Comparison of ENCODE assay signal across 13 mouse cellular contexts in the genomic region with DNA sequence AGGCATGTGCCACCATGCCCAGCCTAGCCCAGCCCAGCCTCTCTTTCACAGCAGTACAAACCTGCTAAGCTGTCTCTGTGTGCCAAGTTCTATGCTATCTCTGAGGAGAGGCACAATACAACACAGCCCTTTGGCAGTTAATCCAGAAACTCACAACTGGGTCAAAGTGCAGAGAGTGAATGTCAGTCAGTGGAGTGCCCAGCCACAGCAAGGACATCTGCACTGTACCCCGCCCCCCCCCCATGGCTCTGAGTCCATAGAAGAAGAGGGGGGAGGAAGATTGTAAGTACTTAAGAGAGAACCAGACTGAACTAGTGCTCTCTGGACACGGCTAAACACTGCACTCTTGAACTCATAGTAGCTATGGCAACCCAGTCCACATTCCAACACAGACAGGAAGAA. TPM values are rescaled to one million over a fixed set of nuclear protein-coding genes. Genes with fewer than 3 reads are reported as not detected.
DNase-seq lines count a peak whose midpoint lies in the region; ATAC-seq and TF ChIP-seq lines count a peak whose summit lies in the region.
"Had no signal": no experiment of that assay in that cellular context is flagged by ENCODE, and none has a peak within 500 bp of the region (broad histone marks: within the 10 kb centered on the region; RNA-seq: fewer than 3 reads in every experiment).

No protein-coding gene starts in this region.

- ATAC-seq in lung, embryonic 14.5 days (ENCODE audit: insufficient read depth): peak; percentile 88
- ATAC-seq in heart, embryonic 15.5 days (replicated peaks; ENCODE audit: insufficient number of reproducible peaks, insufficient read depth, low FRiP score, low read depth): peak; percentile 55
- peak; percentile 84 for ATAC-seq in stomach, postnatal 0 days (ENCODE audit: low FRiP score, low TSS enrichment)

- no peak for TF ChIP-seq CTCF in lung, embryonic 14.5 days (IDR thresholded peaks at IDR 0.05; ENCODE audit: low read depth)
- TF ChIP-seq CTCF in stomach, postnatal 0 days (IDR thresholded peaks at IDR 0.05; ENCODE audit: low read depth): no peak

- H3K4me2 ChIP-seq in lung, embryonic 14.5 days: no peak overlapping the region
- H3K4me2 ChIP-seq in heart, embryonic 15.5 days: no peak overlapping the region
- H3K4me2 ChIP-seq in stomach, postnatal 0 days (replicated peaks; ENCODE audit: low read depth): no peak overlapping the region
- H3K4me2 ChIP-seq: hindbrain, embryonic 13.5 days had no signal

- H3K27me3 ChIP-seq in lung, embryonic 14.5 days (ENCODE audit: insufficient read depth, low read length): no peaks in the 10 kb centered on the region
- H3K27me3 ChIP-seq in heart, embryonic 15.5 days: no peaks in the 10 kb centered on the region
- H3K27me3 ChIP-seq in stomach, postnatal 0 days (ENCODE audit: control insufficient read depth, insufficient read depth, low read length): no peaks in the 10 kb centered on the region
- H3K27me3 ChIP-seq: hindbrain, embryonic 13.5 days had no signal

- DNase-seq in lung, embryonic 14.5 days: peak; percentile 43
- DNase-seq in lung, postnatal 14 days: no peak
- peak; percentile 71 for DNase-seq in kidney, postnatal 14 days
- DNase-seq in stomach, postnatal 0 days (ENCODE audit: low spot score): peak; percentile 58
- DNase-seq in right cerebral cortex, postnatal 10 days (ENCODE audit: low spot score in 2 of 2): no peak
- DNase-seq in layer of hippocampus, adult 11-12 months (ENCODE audit: low spot score): no peak
- DNase-seq in cerebellum, adult 18-20 months: no peak
- DNase-seq: cerebellum, adult 11 months had no signal

- H3K9ac ChIP-seq in lung, embryonic 14.5 days: no peak overlapping the region
- H3K9ac ChIP-seq in heart, embryonic 15.5 days: no peak overlapping the region
- no peak overlapping the region for H3K9ac ChIP-seq in stomach, postnatal 0 days (ENCODE audit: low read length)
- H3K9ac ChIP-seq: hindbrain, embryonic 13.5 days had no signal

- H3K27ac ChIP-seq in lung, embryonic 14.5 days (ENCODE audit: low read depth): peak overlapping the region; percentile 13; the same call in 1 of the 2 replicates
- peak overlapping the region; percentile 0; the same call in 1 of the 2 replicates for H3K27ac ChIP-seq in heart, embryonic 15.5 days
- no peak overlapping the region for H3K27ac ChIP-seq in stomach, postnatal 0 days (replicated peaks)
- H3K27ac ChIP-seq: hindbrain, embryonic 13.5 days; macrophage had no signal

- H3K36me3 ChIP-seq in lung, embryonic 14.5 days (ENCODE audit: insufficient read depth): no peaks in the 10 kb centered on the region
- H3K36me3 ChIP-seq in heart, embryonic 15.5 days: no peaks in the 10 kb centered on the region
- H3K36me3 ChIP-seq in stomach, postnatal 0 days (ENCODE audit: control insufficient read depth, insufficient read depth, low read length): no peaks in the 10 kb centered on the region
- H3K36me3 ChIP-seq: hindbrain, embryonic 13.5 days had no signal

- no peak overlapping the region for H3K4me3 ChIP-seq in lung, embryonic 14.5 days (ENCODE audit: low read depth, low read length)
- H3K4me3 ChIP-seq in heart, embryonic 15.5 days: no peak overlapping the region
- H3K4me3 ChIP-seq in stomach, postnatal 0 days (ENCODE audit: low read depth, low read length): no peak overlapping the region
- H3K4me3 ChIP-seq: hindbrain, embryonic 13.5 days had no signal

- no peak for TF ChIP-seq EP300 in stomach, postnatal 0 days (optimal IDR thresholded peaks at IDR 0.05)

- no peaks in the 10 kb centered on the region for H3K9me3 ChIP-seq in lung, embryonic 14.5 days (ENCODE audit: low read depth, low read length)
- no peaks in the 10 kb centered on the region for H3K9me3 ChIP-seq in heart, embryonic 15.5 days (replicated peaks)
- no peaks in the 10 kb centered on the region for H3K9me3 ChIP-seq in stomach, postnatal 0 days (ENCODE audit: control insufficient read depth, low read length)

- 35% methylated on average over 2 of the region's 2 CpGs for WGBS in lung, embryonic 14.5 days
- WGBS in heart, embryonic 15.5 days: 32% methylated on average over 2 of the region's 2 CpGs
- 27% methylated on average over 2 of the region's 2 CpGs for WGBS in stomach, postnatal 0 days

- no peaks in the 10 kb centered on the region for H3K4me1 ChIP-seq in lung, embryonic 14.5 days (ENCODE audit: insufficient read depth)
- H3K4me1 ChIP-seq in heart, embryonic 15.5 days (replicated peaks): 0 out of 2 replicates have a peak, but pooled peaks cover 2% of the 10 kb centered on the region
- H3K4me1 ChIP-seq in stomach, postnatal 0 days (replicated peaks; ENCODE audit: control insufficient read depth, insufficient read depth): no peaks in the 10 kb centered on the region
- H3K4me1 ChIP-seq: hindbrain, embryonic 13.5 days had no signal

RNA-seq across cellular contexts. Expression of a gene that starts 55.3 kb away (rescaled TPM):
- polyA plus RNA-seq in lung, embryonic 14.5 days (2014; fragmentation: Nextera tagmentation; extraction: Ambion mirVana): not detected in 2 replicates
- not detected in 2 replicates for polyA plus RNA-seq in heart, embryonic 15.5 days (2015; fragmentation: Nextera tagmentation; extraction: Ambion mirVana)
- not detected in 2 replicates for polyA plus RNA-seq in stomach, postnatal 0 days (2015; fragmentation: Nextera tagmentation; extraction: Ambion mirVana)
- polyA plus RNA-seq: forebrain, embryonic 11.5 days; hindbrain, embryonic 13.5 days; macrophage; neural tube, embryonic 14.5 days had no signal

RNA-seq across cellular contexts. Expression of a gene that starts 57.4 kb away (rescaled TPM):
- 64.5 and 71.2 TPM in 2 replicates for polyA plus RNA-seq in lung, embryonic 14.5 days (2014; fragmentation: Nextera tagmentation; extraction: Ambion mirVana)
- polyA plus RNA-seq in heart, embryonic 15.5 days (2015; fragmentation: Nextera tagmentation; extraction: Ambion mirVana): 34.5 and 34.8 TPM in 2 replicates
- 45.6 and 50.0 TPM in 2 replicates for polyA plus RNA-seq in stomach, postnatal 0 days (2015; fragmentation: Nextera tagmentation; extraction: Ambion mirVana)

Comparison
In these comparisons a context has a peak if more than half of its experiments do, and no peak if none do; other contexts are left out.
1. DNase-seq: peak in lung, embryonic 14.5 days (single experiment), kidney, postnatal 14 days (single experiment) and stomach, postnatal 0 days (single experiment); none in lung, postnatal 14 days (single experiment), right cerebral cortex, postnatal 10 days (0 of 2), layer of hippocampus, adult 11-12 months (single experiment) and cerebellum, adult 18-20 months (0 of 2).
2. Peak in every context shown above with its lines, with median percentiles within 50 percentile points of each other: ATAC-seq.